Mouse (Mus musculus) C2C12 (cell line): ENCODE measurements around the gene Camp.

Experiments used
- CTCF ChIP-seq: IDR thresholded peaks from one replicate; pipeline ENCODE4 v1.5.1; 2011; ENCODE audit not compliant: control insufficient read depth, insufficient read depth, insufficient read length
- MAX ChIP-seq: IDR thresholded peaks from one replicate; pipeline ENCODE4 v1.6.1; 2011; ENCODE audit warnings: mild to moderate bottlenecking, control low read depth
- MYOD1 ChIP-seq: IDR thresholded peaks from one replicate; pipeline ENCODE4 v1.6.1; 2011; ENCODE audit warnings: low read depth; ENCODE audit not compliant: control insufficient read depth, insufficient read length
- MYOG ChIP-seq: IDR thresholded peaks from one replicate; pipeline ENCODE4 v1.6.1; 2011; ENCODE audit not compliant: control insufficient read depth, insufficient read length; ENCODE audit errors: extremely low read depth
- USF1 ChIP-seq: IDR thresholded peaks from one replicate; pipeline ENCODE4 v1.6.1; 2011; ENCODE audit warnings: low read depth, mild to moderate bottlenecking, control low read depth, moderate library complexity

DNA sequence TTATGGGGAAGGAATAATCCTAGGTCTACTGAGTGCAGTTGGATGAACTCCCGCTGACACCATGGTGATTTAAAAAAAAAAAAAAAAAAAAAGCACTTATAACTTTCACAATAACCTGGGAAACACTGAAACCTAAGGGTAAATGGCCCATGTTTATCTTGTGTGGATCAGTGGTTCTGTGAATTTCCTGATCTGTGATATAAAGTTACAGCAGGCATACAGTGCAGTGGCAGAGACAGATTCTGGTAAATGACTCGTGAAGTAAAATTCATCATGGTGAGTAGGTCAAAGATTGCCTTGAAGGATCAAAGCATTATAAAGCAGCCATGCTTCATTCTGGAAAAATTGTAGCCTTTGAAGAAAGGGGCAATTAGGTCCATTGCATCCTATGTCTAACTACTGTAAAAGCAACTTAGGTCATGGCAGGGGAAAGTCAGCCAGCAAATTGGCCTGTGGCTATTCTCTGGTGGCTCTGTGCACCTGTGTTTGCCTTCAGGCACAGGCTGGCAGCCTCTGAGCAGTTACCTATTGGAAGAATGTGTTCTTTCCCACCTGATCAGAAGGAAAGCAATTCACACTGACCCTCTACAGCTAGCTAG lies 42.6 kb downstream of the Camp start:
- TF ChIP-seq CTCF, result no peak
- TF ChIP-seq MAX, result no peak
- no peak for TF ChIP-seq MYOG
- no peak for TF ChIP-seq USF1
- no peak for TF ChIP-seq MYOD1
